Mouse (Mus musculus): Measurements from ENCODE around the gene Gas8.
"Not testable (repeated sequence)": the region's sequence is repeated elsewhere in the genome, so short reads cannot be mapped to it uniquely, and the experiment has no call there.

Gas8 gene

GRCm38 (mm10) chr8:123514781-123515539 is 3.7 kb upstream of the Gas8 start, which contains the start of gene Dbndd1:
TSS of gene Dbndd1 (minus strand) at chr8:123515463.
- no peak for DNase-seq (ENCODE audit: low spot score)

- DNase-seq (ENCODE audit: low spot score), result no peak
These were observed 3.1 kb upstream of the Gas8 start for GRCm38 (mm10) chr8:123515540-123515897.

GRCm38 (mm10) chr8:123516596-123516995 is 2.0 kb upstream of the Gas8 start:
- no peak for DNase-seq (ENCODE audit: low spot score)

- no peak for DNase-seq (ENCODE audit: low spot score)
These were observed 462 bp upstream of the Gas8 start for GRCm38 (mm10) chr8:123518172-123518571.

GRCm38 (mm10) chr8:123520048-123520447 is 1.4 kb downstream of the Gas8 start:
- not testable (repeated sequence) for DNase-seq (ENCODE audit: low spot score)

GRCm38 (mm10) chr8:123527720-123528489 is 9.3 kb downstream of the Gas8 start:
- DNase-seq (ENCODE audit: low spot score), result no peak

- DNase-seq (ENCODE audit: low spot score), result no peak
These were observed 17.8 kb downstream of the Gas8 start for GRCm38 (mm10) chr8:123536242-123536989.

- DNase-seq (ENCODE audit: low spot score), result no peak
These were observed 18.4 kb downstream of the Gas8 start for GRCm38 (mm10) chr8:123536990-123537380.

- not testable (repeated sequence) for DNase-seq (ENCODE audit: low spot score)
These were observed 19.0 kb downstream of the Gas8 start for GRCm38 (mm10) chr8:123537641-123538040.

- not testable (repeated sequence) for DNase-seq (ENCODE audit: low spot score)
These were observed 45.6 kb downstream of the Gas8 start for GRCm38 (mm10) chr8:123564221-123564620.

- not testable (repeated sequence) for DNase-seq (ENCODE audit: low spot score)
These were observed 56.8 kb downstream of the Gas8 start for GRCm38 (mm10) chr8:123575386-123575785.
